Mouse (Mus musculus): ENCODE measurements around the gene Extl1. TPM values are rescaled to one million over a fixed set of nuclear protein-coding genes. Genes with fewer than 3 reads are reported as not detected.
"Not testable (repeated sequence)": the region's sequence is repeated elsewhere in the genome, so short reads cannot be mapped to it uniquely, and the experiment has no call there.

Gene Extl1
- polyA plus RNA-seq, 1 experiment from 2014 or later, result 0.58 TPM

- Histone ChIP-seq H3K4me3 (ENCODE audit: low read depth, low read length) (no peak overlapping the region), H3K4me2 (ENCODE audit: low read length) (no peak overlapping the region), H3K9me3 (replicated peaks; ENCODE audit: control insufficient read depth, low read length, poor library complexity, severe bottlenecking) (no peaks in the 10 kb centered on the region), H3K27ac (ENCODE audit: low read length) (no peak overlapping the region), H3K36me3 (ENCODE audit: control insufficient read depth, insufficient read depth, low read length) (no peaks in the 10 kb centered on the region), H3K4me1 (ENCODE audit: control insufficient read depth, insufficient read depth, low read length) (no peaks in the 10 kb centered on the region), H3K27me3 (ENCODE audit: control insufficient read depth, insufficient read depth, low read depth, low read length) (peaks cover 6% of the 10 kb centered on the region), H3K9ac (ENCODE audit: low read depth, low read length) (no peak overlapping the region)
- WGBS, result 86% methylated on average over 6 of the region's 6 CpGs
- ATAC-seq, result no peak
These were observed 33.0 kb downstream of the Extl1 start for GRCm38 (mm10) chr4:134350641-134351040.

- Histone ChIP-seq H3K36me3 (ENCODE audit: control insufficient read depth, insufficient read depth, low read length) (no peaks in the 10 kb centered on the region), H3K4me3 (ENCODE audit: low read depth, low read length) (no peak overlapping the region), H3K9ac (ENCODE audit: low read depth, low read length) (no peak overlapping the region), H3K4me1 (ENCODE audit: control insufficient read depth, insufficient read depth, low read length) (no peaks in the 10 kb centered on the region), H3K27ac (ENCODE audit: low read length) (no peak overlapping the region), H3K9me3 (replicated peaks; ENCODE audit: control insufficient read depth, low read length, poor library complexity, severe bottlenecking) (no peaks in the 10 kb centered on the region), H3K4me2 (ENCODE audit: low read length) (no peak overlapping the region), H3K27me3 (ENCODE audit: control insufficient read depth, insufficient read depth, low read depth, low read length) (peaks cover 11% of the 10 kb centered on the region)
- ATAC-seq, result no peak
- WGBS, result 86% methylated on average over 7 of the region's 7 CpGs
These were observed 33.8 kb downstream of the Extl1 start for GRCm38 (mm10) chr4:134349829-134350228.

- H3K4me1 ChIP-seq (ENCODE audit: control insufficient read depth, insufficient read depth, low read length), result no peaks in the 10 kb centered on the region
- peaks cover 21% of the 10 kb centered on the region for H3K27me3 ChIP-seq (ENCODE audit: control insufficient read depth, insufficient read depth, low read depth, low read length)
- ATAC-seq, result no peak
- H3K4me3 ChIP-seq (ENCODE audit: low read depth, low read length), result no peak overlapping the region
- H3K9ac ChIP-seq (ENCODE audit: low read depth, low read length), result no peak overlapping the region
- no peaks in the 10 kb centered on the region for H3K36me3 ChIP-seq (ENCODE audit: control insufficient read depth, insufficient read depth, low read length)
- no peaks in the 10 kb centered on the region for H3K9me3 ChIP-seq (replicated peaks; ENCODE audit: control insufficient read depth, low read length, poor library complexity, severe bottlenecking)
- H3K27ac ChIP-seq (ENCODE audit: low read length), result no peak overlapping the region
- no peak overlapping the region for H3K4me2 ChIP-seq (ENCODE audit: low read length)
- WGBS, result 85% methylated on average over 5 of the region's 5 CpGs
These were observed 35.1 kb downstream of the Extl1 start for GRCm38 (mm10) chr4:134348545-134348944.

GRCm38 (mm10) chr4:134348078-134348477 is 35.6 kb downstream of the Extl1 start:
- peaks cover 4% of the 10 kb centered on the region; the same call in 1 of the 2 replicates for H3K4me1 ChIP-seq (ENCODE audit: control insufficient read depth, insufficient read depth, low read length)
- H3K36me3 ChIP-seq (ENCODE audit: control insufficient read depth, insufficient read depth, low read length), result no peaks in the 10 kb centered on the region
- H3K9me3 ChIP-seq (replicated peaks; ENCODE audit: control insufficient read depth, low read length, poor library complexity, severe bottlenecking), result no peaks in the 10 kb centered on the region
- no peak overlapping the region for H3K4me2 ChIP-seq (ENCODE audit: low read length)
- no peak overlapping the region for H3K4me3 ChIP-seq (ENCODE audit: low read depth, low read length)
- no peak overlapping the region for H3K9ac ChIP-seq (ENCODE audit: low read depth, low read length)
- H3K27me3 ChIP-seq (ENCODE audit: control insufficient read depth, insufficient read depth, low read depth, low read length), result peaks cover 25% of the 10 kb centered on the region
- whole genome bisulfite sequencing, result 74% methylated on average over 11 of the region's 11 CpGs
- no peak for ATAC-seq
- H3K27ac ChIP-seq (ENCODE audit: low read length), result no peak overlapping the region

- Histone ChIP-seq H3K4me3 (ENCODE audit: low read depth, low read length) (no peak overlapping the region), H3K9me3 (replicated peaks; ENCODE audit: control insufficient read depth, low read length, poor library complexity, severe bottlenecking) (no peaks in the 10 kb centered on the region), H3K4me2 (ENCODE audit: low read length) (no peak overlapping the region), H3K4me1 (ENCODE audit: control insufficient read depth, insufficient read depth, low read length) (peaks cover 4% of the 10 kb centered on the region; the same call in 1 of the 2 replicates), H3K9ac (ENCODE audit: low read depth, low read length) (no peak overlapping the region), H3K27ac (ENCODE audit: low read length) (no peak overlapping the region), H3K27me3 (ENCODE audit: control insufficient read depth, insufficient read depth, low read depth, low read length) (peaks cover 42% of the 10 kb centered on the region), H3K36me3 (ENCODE audit: control insufficient read depth, insufficient read depth, low read length) (no peaks in the 10 kb centered on the region)
- no peak for ATAC-seq
- WGBS, result 91% methylated on average over 15 of the region's 15 CpGs
These were observed 37.8 kb downstream of the Extl1 start for GRCm38 (mm10) chr4:134345802-134346201.

GRCm38 (mm10) chr4:134344620-134345019 is 39.0 kb downstream of the Extl1 start:
- H3K4me3 ChIP-seq (ENCODE audit: low read depth, low read length), result no peak overlapping the region
- 38% methylated on average over 3 of the region's 3 CpGs for WGBS
- no peak overlapping the region for H3K4me2 ChIP-seq (ENCODE audit: low read length)

GRCm38 (mm10) chr4:134343071-134344031 is 40.3 kb downstream of the Extl1 start, which contains the start of gene Slc30a2:
Gene Slc30a2 (plus strand): TSS chr4:134343181.
- Histone ChIP-seq H3K4me1 (ENCODE audit: control insufficient read depth, insufficient read depth, low read length) (peaks cover 4% of the 10 kb centered on the region; the same call in 1 of the 2 replicates), H3K4me3 (ENCODE audit: low read depth, low read length) (peak within 1 kb of the TSS; percentile 22), H3K36me3 (ENCODE audit: control insufficient read depth, insufficient read depth, low read length) (no peaks in the 10 kb centered on the region), H3K9ac (ENCODE audit: low read depth, low read length) (no peak within 1 kb of the TSS), H3K9me3 (replicated peaks; ENCODE audit: control insufficient read depth, low read length, poor library complexity, severe bottlenecking) (no peaks in the 10 kb centered on the region), H3K27me3 (ENCODE audit: control insufficient read depth, insufficient read depth, low read depth, low read length) (peaks cover 42% of the 10 kb centered on the region), H3K27ac (ENCODE audit: low read length) (no peak within 1 kb of the TSS), H3K4me2 (ENCODE audit: low read length) (peak within 1 kb of the TSS; percentile 44)
- WGBS, result 3% methylated on average over 58 of the region's 61 CpGs
- ATAC-seq, result no peak

More at GRCm38 (mm10) chr4:134344620-134345019, 39.0 kb downstream of the Extl1 start:
- no peak for ATAC-seq
- H3K9me3 ChIP-seq (replicated peaks; ENCODE audit: control insufficient read depth, low read length, poor library complexity, severe bottlenecking), result no peaks in the 10 kb centered on the region
- no peak overlapping the region for H3K9ac ChIP-seq (ENCODE audit: low read depth, low read length)
- H3K27ac ChIP-seq (ENCODE audit: low read length), result no peak overlapping the region
- no peaks in the 10 kb centered on the region for H3K36me3 ChIP-seq (ENCODE audit: control insufficient read depth, insufficient read depth, low read length)
- peaks cover 42% of the 10 kb centered on the region for H3K27me3 ChIP-seq (ENCODE audit: control insufficient read depth, insufficient read depth, low read depth, low read length)
- H3K4me1 ChIP-seq (ENCODE audit: control insufficient read depth, insufficient read depth, low read length), result peaks cover 4% of the 10 kb centered on the region; the same call in 1 of the 2 replicates

GRCm38 (mm10) chr4:134342213-134342779 is 41.4 kb downstream of the Extl1 start:
- Histone ChIP-seq H3K4me1 (ENCODE audit: control insufficient read depth, insufficient read depth, low read length) (peaks cover 4% of the 10 kb centered on the region; the same call in 1 of the 2 replicates), H3K9me3 (replicated peaks; ENCODE audit: control insufficient read depth, low read length, poor library complexity, severe bottlenecking) (no peaks in the 10 kb centered on the region), H3K4me2 (ENCODE audit: low read length) (no peak overlapping the region), H3K36me3 (ENCODE audit: control insufficient read depth, insufficient read depth, low read length) (no peaks in the 10 kb centered on the region), H3K4me3 (ENCODE audit: low read depth, low read length) (no peak overlapping the region), H3K27ac (ENCODE audit: low read length) (no peak overlapping the region), H3K27me3 (ENCODE audit: control insufficient read depth, insufficient read depth, low read depth, low read length) (peaks cover 42% of the 10 kb centered on the region), H3K9ac (ENCODE audit: low read depth, low read length) (no peak overlapping the region)
- WGBS, result 38% methylated on average over 11 of the region's 11 CpGs
- ATAC-seq, result no peak

- ATAC-seq; H3K4me3 ChIP-seq (ENCODE audit: low read depth, low read length); H3K4me1 ChIP-seq (ENCODE audit: control insufficient read depth, insufficient read depth, low read length); H3K9ac ChIP-seq (ENCODE audit: low read depth, low read length); H3K27ac ChIP-seq (ENCODE audit: low read length); H3K4me2 ChIP-seq (ENCODE audit: low read length); H3K9me3 ChIP-seq (replicated peaks; ENCODE audit: control insufficient read depth, low read length, poor library complexity, severe bottlenecking); H3K36me3 ChIP-seq (ENCODE audit: control insufficient read depth, insufficient read depth, low read length): not testable (repeated sequence)
- peaks cover 41% of the 10 kb centered on the region for H3K27me3 ChIP-seq (ENCODE audit: control insufficient read depth, insufficient read depth, low read depth, low read length)
- WGBS, result 68% methylated on average over 6 of the region's 6 CpGs
These were observed 42.4 kb downstream of the Extl1 start for GRCm38 (mm10) chr4:134341231-134341630.

All from midbrain, embryonic 16.5 days (tissue).